Mouse (Mus musculus) heart, embryonic 15.5 days (tissue): Measurements from ENCODE around the gene Tmcc1. TPM values are rescaled to one million over a fixed set of nuclear protein-coding genes. Genes with fewer than 3 reads are reported as not detected.
A peak's percentile ranks its signal among the peaks of the same experiment; 100 is the strongest.

Experiments
- ATAC-seq: fragments of 200-750 bp; cut with Nextera tagmentation; replicated peaks from 2 replicates; pipeline ENCODE4 v1.8.0; 2017; ENCODE audit warnings: low read depth, moderate TSS enrichment; ENCODE audit not compliant: insufficient number of reproducible peaks, insufficient read depth, low FRiP score
- H3K27ac ChIP-seq: fragments of 300-500 bp; sonication (generic); 2 replicates; pipeline ENCODE4 v1.5.1; 2015; ENCODE audit warnings: mild to moderate bottlenecking, inconsistent platforms
- H3K27me3 ChIP-seq: fragments of 300-500 bp; sonication (generic); 2 replicates; pipeline ENCODE4 v1.6.1; 2015; ENCODE audit warnings: inconsistent platforms
- H3K36me3 ChIP-seq: fragments of 300-500 bp; sonication (generic); 2 replicates; pipeline ENCODE4 v1.6.1; 2015; ENCODE audit warnings: mild to moderate bottlenecking, inconsistent platforms
- H3K4me1 ChIP-seq: fragments of 300-500 bp; sonication (generic); replicated peaks from 2 replicates; pipeline ENCODE4 v1.6.1; 2015; ENCODE audit warnings: inconsistent platforms
- H3K4me2 ChIP-seq: fragments of 300-500 bp; sonication (generic); 2 replicates; pipeline ENCODE4 v1.6.1; 2015; ENCODE audit warnings: inconsistent platforms, mild to moderate bottlenecking, moderate library complexity
- H3K4me3 ChIP-seq: fragments of 300-500 bp; sonication (generic); 2 replicates; pipeline ENCODE4 v1.5.1; 2015; ENCODE audit warnings: mild to moderate bottlenecking, inconsistent platforms
- H3K9ac ChIP-seq: fragments of 300-500 bp; sonication (generic); 2 replicates; pipeline ENCODE4 v1.6.1; 2015; ENCODE audit warnings: mild to moderate bottlenecking, inconsistent platforms
- H3K9me3 ChIP-seq: fragments of 300-500 bp; sonication (generic); replicated peaks from 2 replicates; pipeline ENCODE4 v1.6.1; 2016; ENCODE audit warnings: inconsistent platforms
- WGBS: fragments of 180-500 bp; shearing (Covaris S2); methylation state at CpG from one replicate; pipeline ENCODE4 v1.1.7; 2015; ENCODE audit warnings: mixed read lengths; 5-methylcytosine and 5-hydroxymethylcytosine counted together
- polyA plus RNA-seq: library from polyadenylated mRNA; unstranded; fragments of >200 nt; fragmentation: Nextera tagmentation; extraction: Ambion mirVana; gene quantifications from 2 replicates; pipeline ENCODE4 v1.2.1, GENCODE M21; 2015

Gene Tmcc1
- polyA plus RNA-seq, 1 experiment from 2014 or later, result 10.4 TPM

GRCm38 (mm10) chr6:116010541-116010940 lies 182.7 kb downstream of the Tmcc1 start:
- Histone ChIP-seq H3K4me1 (peaks cover 22% of the 10 kb centered on the region), H3K9me3 (no peaks in the 10 kb centered on the region), H3K36me3 (no peaks in the 10 kb centered on the region), H3K27ac (no peak overlapping the region), H3K4me3 (no peak overlapping the region), H3K27me3 (no peaks in the 10 kb centered on the region), H3K9ac (no peak overlapping the region), H3K4me2 (no peak overlapping the region)
- no peak for ATAC-seq
- under 1% methylated on average over 6 of the region's 6 CpGs for WGBS

- Histone ChIP-seq H3K9ac (no peak overlapping the region), H3K36me3 (no peaks in the 10 kb centered on the region), H3K27ac (no peak overlapping the region), H3K4me3 (no peak overlapping the region), H3K4me2 (no peak overlapping the region), H3K9me3 (no peaks in the 10 kb centered on the region), H3K4me1 (peaks cover 33% of the 10 kb centered on the region), H3K27me3 (no peaks in the 10 kb centered on the region)
- 55% methylated on average over 12 of the region's 12 CpGs for WGBS
- ATAC-seq, result no peak
These were observed 183.9 kb downstream of the Tmcc1 start for GRCm38 (mm10) chr6:116009426-116009825.

GRCm38 (mm10) chr6:116007561-116008173 lies 185.6 kb downstream of the Tmcc1 start:
- no peak overlapping the region for H3K9ac ChIP-seq
- no peaks in the 10 kb centered on the region for H3K9me3 ChIP-seq
- 18% methylated on average over 9 of the region's 9 CpGs for WGBS
- H3K27ac ChIP-seq, result peak overlapping the region; percentile 86; the same call in 1 of the 2 replicates
- no peaks in the 10 kb centered on the region for H3K36me3 ChIP-seq
- no peaks in the 10 kb centered on the region for H3K27me3 ChIP-seq
- H3K4me1 ChIP-seq, result peaks cover 47% of the 10 kb centered on the region
- 0 out of 2 replicates have a peak overlapping the region, but pooled peaks have one; percentile 30 for H3K4me2 ChIP-seq
- ATAC-seq, result no peak; the same call in 1 of the 2 replicates
- H3K4me3 ChIP-seq, result no peak overlapping the region

- Histone ChIP-seq H3K9ac (no peak overlapping the region; the same call in 1 of the 2 replicates), H3K4me3 (no peak overlapping the region), H3K4me1 (peaks cover 54% of the 10 kb centered on the region), H3K9me3 (no peaks in the 10 kb centered on the region), H3K27ac (peak overlapping the region; percentile 86), H3K36me3 (no peaks in the 10 kb centered on the region), H3K27me3 (no peaks in the 10 kb centered on the region), H3K4me2 (0 out of 2 replicates have a peak overlapping the region, but pooled peaks have one; percentile 1)
- 39% methylated on average over 9 of the region's 9 CpGs for WGBS
- ATAC-seq, result peak; percentile 44
These were observed 186.6 kb downstream of the Tmcc1 start for GRCm38 (mm10) chr6:116006731-116007130.

- no peaks in the 10 kb centered on the region for H3K27me3 ChIP-seq
- no peaks in the 10 kb centered on the region for H3K36me3 ChIP-seq
- H3K4me1 ChIP-seq, result peaks cover 54% of the 10 kb centered on the region
- WGBS, result 75% methylated on average over 4 of the region's 4 CpGs
- no peaks in the 10 kb centered on the region for H3K9me3 ChIP-seq
- H3K9ac ChIP-seq, result no peak overlapping the region
- H3K4me2 ChIP-seq, result no peak overlapping the region
- peak overlapping the region; percentile 86 for H3K27ac ChIP-seq
- ATAC-seq, result no peak
- H3K4me3 ChIP-seq, result no peak overlapping the region
These were observed 187.4 kb downstream of the Tmcc1 start for GRCm38 (mm10) chr6:116005959-116006288.

GRCm38 (mm10) chr6:116005275-116005958 lies 187.9 kb downstream of the Tmcc1 start:
- H3K27ac ChIP-seq, result peak overlapping the region; percentile 86
- no peak for ATAC-seq
- H3K27me3 ChIP-seq, result no peaks in the 10 kb centered on the region
- no peak overlapping the region for H3K4me2 ChIP-seq
- 0 out of 2 replicates have a peak overlapping the region, but pooled peaks have one; percentile 21 for H3K9ac ChIP-seq
- 65% methylated on average over 17 of the region's 17 CpGs for WGBS
- no peaks in the 10 kb centered on the region for H3K9me3 ChIP-seq
- H3K4me1 ChIP-seq, result peaks cover 54% of the 10 kb centered on the region
- no peaks in the 10 kb centered on the region for H3K36me3 ChIP-seq
- no peak overlapping the region for H3K4me3 ChIP-seq

GRCm38 (mm10) chr6:116004716-116005115 lies 188.6 kb downstream of the Tmcc1 start:
- Histone ChIP-seq H3K9ac (no peak overlapping the region; the same call in 1 of the 2 replicates), H3K4me3 (no peak overlapping the region), H3K27ac (peak overlapping the region; percentile 86), H3K36me3 (no peaks in the 10 kb centered on the region), H3K27me3 (no peaks in the 10 kb centered on the region), H3K4me2 (peak overlapping the region; percentile 23; the same call in 1 of the 2 replicates), H3K9me3 (no peaks in the 10 kb centered on the region), H3K4me1 (peaks cover 54% of the 10 kb centered on the region)
- ATAC-seq, result no peak
- 83% methylated on average over 6 of the region's 6 CpGs for WGBS

GRCm38 (mm10) chr6:116004069-116004468 lies 189.2 kb downstream of the Tmcc1 start:
- ATAC-seq, result no peak

GRCm38 (mm10) chr6:116003516-116003915 lies 189.8 kb downstream of the Tmcc1 start:
- WGBS, result 56% methylated on average over 5 of the region's 5 CpGs
- Histone ChIP-seq H3K4me2 (peak overlapping the region; percentile 23; the same call in 1 of the 2 replicates), H3K4me1 (peaks cover 61% of the 10 kb centered on the region), H3K27ac (peak overlapping the region; percentile 86), H3K27me3 (no peaks in the 10 kb centered on the region), H3K4me3 (no peak overlapping the region), H3K9me3 (no peaks in the 10 kb centered on the region), H3K9ac (no peak overlapping the region; the same call in 1 of the 2 replicates), H3K36me3 (no peaks in the 10 kb centered on the region)
- ATAC-seq, result no peak

More at GRCm38 (mm10) chr6:116004069-116004468, 189.2 kb downstream of the Tmcc1 start:
- no peaks in the 10 kb centered on the region for H3K27me3 ChIP-seq
- H3K4me1 ChIP-seq, result peaks cover 56% of the 10 kb centered on the region
- H3K4me2 ChIP-seq, result peak overlapping the region; percentile 23; the same call in 1 of the 2 replicates
- H3K36me3 ChIP-seq, result no peaks in the 10 kb centered on the region
- no peak overlapping the region; the same call in 1 of the 2 replicates for H3K9ac ChIP-seq
- H3K4me3 ChIP-seq, result no peak overlapping the region
- H3K9me3 ChIP-seq, result no peaks in the 10 kb centered on the region
- WGBS, result 17% methylated on average over 7 of the region's 7 CpGs
- H3K27ac ChIP-seq, result peak overlapping the region; percentile 86

- Histone ChIP-seq H3K36me3 (no peaks in the 10 kb centered on the region), H3K4me2 (no peak overlapping the region), H3K9me3 (no peaks in the 10 kb centered on the region), H3K4me3 (no peak overlapping the region), H3K4me1 (peaks cover 67% of the 10 kb centered on the region), H3K9ac (no peak overlapping the region), H3K27me3 (no peaks in the 10 kb centered on the region), H3K27ac (peak overlapping the region; percentile 57)
- WGBS, result 59% methylated on average over 12 of the region's 12 CpGs
- no peak for ATAC-seq
These were observed 190.8 kb downstream of the Tmcc1 start for GRCm38 (mm10) chr6:116002311-116003104.

GRCm38 (mm10) chr6:116000851-116001250 lies 192.4 kb downstream of the Tmcc1 start:
- ATAC-seq, result no peak
- Histone ChIP-seq H3K36me3 (no peaks in the 10 kb centered on the region), H3K27ac (no peak overlapping the region), H3K9me3 (no peaks in the 10 kb centered on the region), H3K4me1 (peaks cover 67% of the 10 kb centered on the region), H3K4me2 (no peak overlapping the region), H3K4me3 (no peak overlapping the region), H3K9ac (no peak overlapping the region), H3K27me3 (no peaks in the 10 kb centered on the region)
- WGBS, result 84% methylated on average over 5 of the region's 5 CpGs
